Mouse (Mus musculus) c-Kit-negative CD71-positive TER-119-positive erythroid progenitor cells, embryonic 14.5 days (primary cell): Measurements from ENCODE around the gene Btbd9.
A peak's percentile ranks its signal among the peaks of the same experiment; 100 is the strongest.
"Not testable (repeated sequence)": the region's sequence is repeated elsewhere in the genome, so short reads cannot be mapped to it uniquely, and the experiment has no call there.

Experiments
- DNase-seq: peaks from one replicate; pipeline ENCODE4 v3.0.0-alpha.2; 2013; ENCODE audit warnings: low read depth, low spot score

The Btbd9 gene

GRCm38 (mm10) chr17:30575941-30576773 is at the start of gene Btbd9:
TSS of gene Btbd9 (minus strand) at chr17:30576488.
- peak; percentile 92 for DNase-seq

- DNase-seq: not testable (repeated sequence)
Measured at GRCm38 (mm10) chr17:30624132-30624531, 47.8 kb upstream of the Btbd9 start, which contains the start of gene Dnah8. TSS of gene Dnah8 (plus strand) at chr17:30624354.

GRCm38 (mm10) chr17:30623200-30623599 is 46.9 kb upstream of the Btbd9 start:
- no peak for DNase-seq

GRCm38 (mm10) chr17:30621450-30621849 is 45.2 kb upstream of the Btbd9 start:
- no peak for DNase-seq

GRCm38 (mm10) chr17:30620548-30620947 is 44.3 kb upstream of the Btbd9 start:
- no peak for DNase-seq

- no peak for DNase-seq
Measured at GRCm38 (mm10) chr17:30619153-30619552, 42.9 kb upstream of the Btbd9 start.

GRCm38 (mm10) chr17:30618136-30618891 is 42.0 kb upstream of the Btbd9 start:
- DNase-seq: no peak

- no peak for DNase-seq
Measured at GRCm38 (mm10) chr17:30616203-30616602, 39.9 kb upstream of the Btbd9 start.

GRCm38 (mm10) chr17:30613350-30613749 is 37.1 kb upstream of the Btbd9 start:
- peak; percentile 64 for DNase-seq

- DNase-seq: peak; percentile 98
Measured at GRCm38 (mm10) chr17:30612075-30612859, 36.0 kb upstream of the Btbd9 start.

- peak; percentile 67 for DNase-seq
Measured at GRCm38 (mm10) chr17:30611221-30612074, 35.2 kb upstream of the Btbd9 start.

- no peak for DNase-seq
Measured at GRCm38 (mm10) chr17:30610739-30611138, 34.5 kb upstream of the Btbd9 start.

- DNase-seq: no peak
Measured at GRCm38 (mm10) chr17:30609980-30610307, 33.7 kb upstream of the Btbd9 start.

- peak; percentile 66 for DNase-seq
Measured at GRCm38 (mm10) chr17:30609305-30609979, 33.2 kb upstream of the Btbd9 start.

- no peak for DNase-seq
Measured at GRCm38 (mm10) chr17:30607909-30608495, 31.7 kb upstream of the Btbd9 start.

GRCm38 (mm10) chr17:30607330-30607729 is 31.0 kb upstream of the Btbd9 start:
- DNase-seq: no peak

- DNase-seq: no peak
Measured at GRCm38 (mm10) chr17:30606634-30607081, 30.4 kb upstream of the Btbd9 start.

GRCm38 (mm10) chr17:30606206-30606605 is 29.9 kb upstream of the Btbd9 start:
- no peak for DNase-seq

GRCm38 (mm10) chr17:30605001-30605400 is 28.7 kb upstream of the Btbd9 start:
- no peak for DNase-seq

- DNase-seq: no peak
Measured at GRCm38 (mm10) chr17:30604296-30604695, 28.0 kb upstream of the Btbd9 start.
